Mouse (Mus musculus) heart, embryonic 12.5 days (tissue): ENCODE data around the gene Slc1a4. TPM values are rescaled to one million over a fixed set of nuclear protein-coding genes. Genes with fewer than 3 reads are reported as not detected.

Source experiments
- ATAC-seq: fragments of 200-750 bp; cut with Nextera tagmentation; 2 replicates; pipeline ENCODE4 v1.8.0; 2017; ENCODE audit warnings: moderate TSS enrichment, moderate library complexity; ENCODE audit not compliant: insufficient number of reproducible peaks, low FRiP score
- H3K27ac ChIP-seq: fragments of 300-500 bp; sonication (generic); 2 replicates; pipeline ENCODE4 v1.5.1; 2016; ENCODE audit warnings: mild to moderate bottlenecking, moderate library complexity; ENCODE audit not compliant: poor library complexity, severe bottlenecking
- H3K27me3 ChIP-seq: fragments of 300-500 bp; sonication (generic); replicated peaks from 2 replicates; pipeline ENCODE4 v1.6.1; 2016; ENCODE audit warnings: mild to moderate bottlenecking, moderate library complexity
- H3K36me3 ChIP-seq: fragments of 300-500 bp; sonication (generic); 2 replicates; pipeline ENCODE4 v1.6.1; 2016; ENCODE audit warnings: mild to moderate bottlenecking, moderate library complexity
- H3K4me1 ChIP-seq: fragments of 300-500 bp; sonication (generic); replicated peaks from 2 replicates; pipeline ENCODE4 v1.6.1; 2016; ENCODE audit warnings: mild to moderate bottlenecking
- H3K4me2 ChIP-seq: fragments of 300-500 bp; sonication (generic); 2 replicates; pipeline ENCODE4 v1.6.1; 2016; ENCODE audit warnings: mild to moderate bottlenecking, moderate library complexity
- H3K4me3 ChIP-seq: fragments of 300-500 bp; sonication (generic); 2 replicates; pipeline ENCODE4 v1.5.1; 2016; ENCODE audit warnings: mild to moderate bottlenecking
- H3K9ac ChIP-seq: fragments of 300-500 bp; sonication (generic); 2 replicates; pipeline ENCODE4 v1.6.1; 2016; ENCODE audit warnings: mild to moderate bottlenecking, moderate library complexity
- H3K9me3 ChIP-seq: fragments of 300-500 bp; sonication (generic); replicated peaks from 2 replicates; pipeline ENCODE4 v1.6.1; 2016; ENCODE audit warnings: mild to moderate bottlenecking, moderate library complexity
- WGBS: fragments of 180-500 bp; shearing (Covaris S2); methylation state at CpG from one replicate; pipeline ENCODE4 v1.1.7; 2016; 5-methylcytosine and 5-hydroxymethylcytosine counted together
- polyA plus RNA-seq: library from polyadenylated mRNA; unstranded; fragments of >200 nt; fragmentation: Nextera tagmentation; extraction: Ambion mirVana; gene quantifications from 2 replicates; pipeline ENCODE4 v1.2.1, GENCODE M21; 2016

The Slc1a4 gene
- polyA plus RNA-seq, 1 experiment from 2014 or later = 12.4 TPM

DNA sequence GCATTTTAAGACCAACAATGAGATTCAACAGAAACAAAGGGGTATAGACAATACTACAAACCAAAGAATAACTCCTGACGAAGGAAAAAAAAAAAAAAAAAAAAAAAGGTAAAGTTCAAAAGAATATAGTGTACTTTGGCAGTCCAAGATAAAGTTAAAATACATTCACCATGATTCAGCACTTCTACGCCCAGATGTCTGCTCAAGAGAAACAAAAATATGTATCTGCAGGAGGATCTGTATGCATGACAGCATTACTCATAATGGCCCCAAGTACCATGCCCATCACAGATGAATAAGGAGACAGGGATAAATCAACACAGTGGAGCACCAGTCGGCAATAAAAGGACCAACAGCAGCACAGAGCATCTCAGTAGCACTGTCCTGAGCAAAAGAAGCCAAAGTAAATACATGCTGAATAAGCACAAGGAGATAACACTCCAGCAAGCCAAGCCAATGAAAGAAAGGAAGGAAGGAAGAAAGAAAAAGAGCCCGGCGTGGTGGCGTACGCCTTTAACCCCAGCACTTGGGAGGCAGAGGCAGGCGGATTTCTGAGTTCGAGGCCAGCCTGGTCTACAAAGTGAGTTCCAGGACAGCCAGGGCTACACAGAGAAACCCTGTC is 7.3 kb downstream of the Slc1a4 start:
- peaks cover 44% of the 10 kb centered on the region for H3K27me3 ChIP-seq
- peak overlapping the region; percentile 58; the same call in 1 of the 2 replicates for H3K27ac ChIP-seq
- no peak overlapping the region for H3K4me3 ChIP-seq
- H3K9ac ChIP-seq = no peak overlapping the region
- ATAC-seq = peak; percentile 86
- no peaks in the 10 kb centered on the region for H3K36me3 ChIP-seq
- WGBS = 70% methylated on average over 9 of the region's 9 CpGs
- no peaks in the 10 kb centered on the region for H3K9me3 ChIP-seq
- no peak overlapping the region for H3K4me2 ChIP-seq
- H3K4me1 ChIP-seq = peaks cover 19% of the 10 kb centered on the region

DNA sequence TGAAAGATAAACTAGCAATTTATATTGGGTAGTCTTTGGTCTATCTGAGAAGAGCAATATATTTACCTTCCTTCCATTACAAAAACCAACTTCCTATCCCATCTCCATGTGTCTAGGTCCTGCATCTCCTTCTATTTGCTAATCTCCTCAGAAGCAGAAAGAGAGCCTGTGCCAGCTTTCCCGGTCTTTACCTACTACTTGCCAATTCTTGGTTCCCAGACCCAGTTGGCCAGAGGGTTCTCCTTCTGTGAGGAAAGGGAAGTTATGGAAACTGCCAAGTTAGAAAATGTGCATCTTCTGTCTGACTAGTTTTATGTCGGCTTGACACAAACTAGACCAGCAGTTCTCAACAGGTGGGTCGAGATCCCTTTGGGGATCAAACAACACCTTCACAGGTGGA is 8.5 kb downstream of the Slc1a4 start:
- Histone ChIP-seq H3K27ac (no peak overlapping the region), H3K4me3 (no peak overlapping the region), H3K36me3 (no peaks in the 10 kb centered on the region), H3K4me1 (peaks cover 21% of the 10 kb centered on the region), H3K9me3 (no peaks in the 10 kb centered on the region), H3K4me2 (no peak overlapping the region), H3K27me3 (peaks cover 35% of the 10 kb centered on the region), H3K9ac (no peak overlapping the region)
- ATAC-seq = no peak
- WGBS = 93% methylated on average over 3 of the region's 3 CpGs

DNA sequence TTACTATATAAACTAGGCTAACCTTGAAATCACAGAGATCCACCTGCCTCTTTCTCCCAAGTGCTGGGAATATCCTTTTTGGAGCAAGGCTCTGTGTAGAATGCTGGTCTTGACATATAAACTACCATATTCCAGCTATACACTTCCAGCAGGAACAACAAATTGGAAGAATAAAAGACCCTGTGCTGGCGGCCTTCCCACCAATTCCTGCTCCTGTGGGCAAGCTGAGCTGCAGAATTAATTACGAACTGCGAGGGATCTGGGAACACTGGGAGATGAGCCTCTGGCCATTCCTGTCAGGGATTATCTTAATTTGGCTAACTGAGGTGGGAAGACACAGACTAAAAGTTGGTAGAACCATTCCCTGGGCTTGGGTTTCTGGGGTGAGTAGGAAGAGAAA is 10.1 kb downstream of the Slc1a4 start:
- WGBS = 85% methylated on average over 3 of the region's 3 CpGs
- Histone ChIP-seq H3K9me3 (no peaks in the 10 kb centered on the region), H3K27ac (no peak overlapping the region), H3K9ac (no peak overlapping the region), H3K4me3 (no peak overlapping the region), H3K4me1 (peaks cover 28% of the 10 kb centered on the region), H3K4me2 (no peak overlapping the region), H3K36me3 (no peaks in the 10 kb centered on the region), H3K27me3 (peaks cover 26% of the 10 kb centered on the region)
- no peak for ATAC-seq

DNA sequence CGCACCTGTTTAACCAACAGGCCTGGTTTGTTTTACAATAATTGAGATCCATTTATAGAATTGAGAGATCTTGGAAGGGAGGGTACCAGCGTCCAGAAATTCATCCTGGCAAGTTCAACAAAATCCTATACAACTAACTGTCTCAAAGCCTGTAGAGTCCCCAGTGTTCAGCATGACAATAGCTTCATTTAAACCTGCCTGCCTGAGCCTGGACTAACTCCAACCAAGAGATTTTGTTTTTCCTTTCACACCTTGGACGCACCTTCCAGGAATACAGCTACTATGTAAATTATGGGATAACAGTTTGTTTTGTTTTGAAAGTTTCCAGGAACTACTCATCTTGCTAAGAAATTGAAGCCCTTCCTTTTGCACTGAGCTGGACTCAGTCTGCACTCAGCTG is 11.9 kb downstream of the Slc1a4 start:
- no peak overlapping the region for H3K4me2 ChIP-seq
- 75% methylated on average over 3 of the region's 3 CpGs for WGBS
- no peak for ATAC-seq

DNA sequence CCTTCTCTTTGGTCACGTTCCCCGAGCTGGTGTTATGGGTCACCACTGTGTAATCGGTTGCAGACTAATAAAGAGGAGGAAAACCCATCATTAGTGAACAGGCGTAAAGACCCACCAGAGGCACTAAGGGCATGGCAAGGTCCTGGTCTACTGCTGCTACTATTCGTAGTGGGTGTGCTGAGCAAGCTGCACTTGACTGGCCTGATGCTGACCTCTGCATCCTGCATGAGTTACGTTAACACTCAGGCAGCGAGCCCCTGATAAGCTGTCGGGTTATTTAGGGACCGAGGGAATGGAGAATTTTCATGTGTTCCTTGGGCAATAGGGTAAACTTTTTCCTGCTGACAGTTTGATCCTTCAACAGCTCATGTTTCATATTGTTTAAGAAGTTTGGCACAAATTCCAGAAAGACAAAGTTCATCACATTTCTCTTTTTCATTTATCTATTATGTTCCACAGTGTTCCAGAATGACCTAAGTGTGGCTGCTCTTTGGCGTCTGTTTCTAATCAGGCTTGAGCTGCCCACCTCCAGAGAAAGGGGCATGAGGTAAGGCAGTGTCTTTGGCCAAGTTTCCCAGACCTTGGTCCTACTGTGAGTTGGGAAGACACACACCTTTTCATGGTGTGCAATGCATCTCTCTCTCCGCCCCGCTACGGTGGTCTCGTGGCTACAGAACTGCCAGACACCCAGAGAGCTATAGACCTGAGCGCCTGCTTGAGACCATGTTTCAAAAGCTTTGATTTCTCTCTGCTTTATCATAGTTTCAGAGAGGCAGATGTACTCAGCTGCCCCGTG is 13.7 kb downstream of the Slc1a4 start:
- H3K27ac ChIP-seq = peak overlapping the region; percentile 35; the same call in 1 of the 2 replicates
- 41% methylated on average over 16 of the region's 16 CpGs for WGBS
- H3K27me3 ChIP-seq = peaks cover 15% of the 10 kb centered on the region
- peaks cover 13% of the 10 kb centered on the region for H3K4me1 ChIP-seq
- H3K9me3 ChIP-seq = no peaks in the 10 kb centered on the region
- no peak overlapping the region for H3K4me3 ChIP-seq
- H3K4me2 ChIP-seq = peak overlapping the region; percentile 11; the same call in 1 of the 2 replicates
- no peak overlapping the region; the same call in 1 of the 2 replicates for H3K9ac ChIP-seq
- ATAC-seq = peak; percentile 78; the same call in 1 of the 2 replicates
- H3K36me3 ChIP-seq = 0 out of 2 replicates have a peak, but pooled peaks cover 3% of the 10 kb centered on the region

More for the DNA sequence above, 11.9 kb downstream of the Slc1a4 start:
- H3K27ac ChIP-seq = no peak overlapping the region
- H3K9me3 ChIP-seq = no peaks in the 10 kb centered on the region
- no peak overlapping the region for H3K9ac ChIP-seq
- peaks cover 13% of the 10 kb centered on the region for H3K4me1 ChIP-seq
- 0 out of 2 replicates have a peak, but pooled peaks cover 2% of the 10 kb centered on the region for H3K36me3 ChIP-seq
- H3K27me3 ChIP-seq = peaks cover 26% of the 10 kb centered on the region
- H3K4me3 ChIP-seq = no peak overlapping the region

DNA sequence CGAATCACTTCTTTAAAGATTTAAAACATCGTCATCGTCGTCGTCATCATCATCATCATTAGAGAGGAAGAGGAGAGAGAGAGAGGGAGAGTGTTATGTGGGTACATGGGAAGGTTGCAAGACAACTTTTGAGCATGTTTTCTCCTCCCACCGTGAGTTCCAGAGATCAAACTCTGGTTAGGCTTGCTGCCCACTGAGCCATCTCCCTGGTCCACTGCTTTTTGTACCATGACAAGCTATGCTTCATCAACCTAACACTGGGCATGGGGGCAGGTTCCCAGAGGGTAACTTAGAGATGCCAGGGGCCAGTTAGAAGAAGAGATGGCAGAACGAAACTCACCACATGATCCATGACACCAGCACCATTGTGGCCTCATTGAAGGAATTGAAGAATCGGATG is 18.9 kb downstream of the Slc1a4 start:
- H3K4me2 ChIP-seq = no peak overlapping the region
- no peak overlapping the region for H3K27ac ChIP-seq
- ATAC-seq = no peak
- H3K9me3 ChIP-seq = no peaks in the 10 kb centered on the region
- WGBS = 92% methylated on average over 8 of the region's 8 CpGs
- no peak overlapping the region for H3K9ac ChIP-seq
- no peak overlapping the region for H3K4me3 ChIP-seq
- H3K27me3 ChIP-seq = no peaks in the 10 kb centered on the region
- H3K36me3 ChIP-seq = peaks cover 20% of the 10 kb centered on the region; the same call in 1 of the 2 replicates
- peaks cover 4% of the 10 kb centered on the region for H3K4me1 ChIP-seq

DNA sequence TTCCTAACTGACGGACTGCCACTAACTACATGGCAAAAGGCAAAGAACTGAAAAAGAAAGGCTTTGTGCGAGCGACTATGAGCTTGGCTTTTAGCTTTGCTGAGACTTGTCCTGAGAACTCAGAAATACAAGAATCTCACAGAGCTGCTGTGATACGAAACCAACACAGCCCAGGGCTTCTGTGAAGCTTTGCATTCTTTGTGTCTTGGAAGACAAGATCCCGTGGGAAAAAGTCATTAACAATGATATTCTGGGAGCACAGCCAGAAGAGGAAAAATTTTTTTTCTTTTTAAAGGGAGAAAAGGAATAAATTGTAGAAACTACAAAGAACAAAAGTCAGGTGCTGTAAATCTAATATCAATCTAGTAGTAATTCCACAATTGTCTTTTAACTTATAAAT is 23.5 kb downstream of the Slc1a4 start:
- Histone ChIP-seq H3K9me3 (no peaks in the 10 kb centered on the region), H3K4me1 (0 out of 2 replicates have a peak, but pooled peaks cover 3% of the 10 kb centered on the region), H3K9ac (no peak overlapping the region), H3K27me3 (no peaks in the 10 kb centered on the region), H3K4me2 (no peak overlapping the region), H3K27ac (no peak overlapping the region), H3K4me3 (no peak overlapping the region), H3K36me3 (peaks cover 36% of the 10 kb centered on the region)
- ATAC-seq = no peak
- WGBS = 80% methylated on average over 5 of the region's 5 CpGs

DNA sequence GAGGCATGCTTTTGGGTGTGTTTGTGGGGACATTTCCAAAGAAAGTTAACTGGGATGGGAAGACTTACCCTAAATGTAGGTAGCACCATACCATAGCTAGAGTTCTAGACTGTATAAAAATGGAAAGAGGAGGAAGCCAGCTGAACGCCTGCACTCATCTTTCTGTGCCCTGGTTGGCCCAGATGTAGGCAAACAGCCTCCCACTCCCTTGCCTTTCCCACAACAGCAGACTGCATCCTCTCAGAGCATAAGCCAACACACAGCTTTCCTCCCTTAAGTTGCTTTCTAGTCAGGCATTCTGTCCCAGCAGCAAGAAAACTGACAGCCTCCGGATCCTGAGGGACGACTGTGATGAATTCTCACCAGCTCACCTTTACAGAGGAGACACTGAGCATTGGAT is 25.1 kb downstream of the Slc1a4 start:
- WGBS = 86% methylated on average over 3 of the region's 3 CpGs
- no peaks in the 10 kb centered on the region for H3K9me3 ChIP-seq
- H3K36me3 ChIP-seq = peaks cover 36% of the 10 kb centered on the region

DNA sequence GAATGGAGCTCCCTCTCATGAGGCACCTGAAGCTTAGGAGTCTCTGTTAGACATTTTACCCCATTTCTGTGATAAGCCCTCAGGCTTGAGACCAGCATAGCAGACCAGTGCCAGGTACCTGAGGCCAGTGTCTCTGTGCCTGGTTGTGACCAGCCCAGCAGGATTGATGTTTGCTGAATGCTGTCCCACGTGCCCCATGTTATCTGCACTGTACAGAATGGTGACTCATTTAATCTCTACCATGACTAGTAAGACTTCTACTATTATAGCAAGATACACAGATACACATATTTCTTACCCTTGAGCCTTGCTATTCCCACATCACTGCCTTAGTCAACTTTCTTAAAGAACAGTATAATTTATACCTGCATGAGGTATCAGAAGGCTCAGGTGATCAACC is 26.9 kb downstream of the Slc1a4 start:
- 62% methylated on average over 1 of the region's 1 CpGs for WGBS
- no peak overlapping the region for H3K4me3 ChIP-seq
- no peak overlapping the region for H3K9ac ChIP-seq
- no peak overlapping the region for H3K27ac ChIP-seq
- ATAC-seq = peak; percentile 93
- no peaks in the 10 kb centered on the region for H3K27me3 ChIP-seq
- H3K4me2 ChIP-seq = no peak overlapping the region
- peaks cover 29% of the 10 kb centered on the region for H3K36me3 ChIP-seq
- H3K4me1 ChIP-seq = 0 out of 2 replicates have a peak, but pooled peaks cover 3% of the 10 kb centered on the region
- H3K9me3 ChIP-seq = no peaks in the 10 kb centered on the region

More for the DNA sequence above, 25.1 kb downstream of the Slc1a4 start:
- Histone ChIP-seq H3K27ac (no peak overlapping the region), H3K27me3 (no peaks in the 10 kb centered on the region), H3K9ac (no peak overlapping the region), H3K4me1 (0 out of 2 replicates have a peak, but pooled peaks cover 3% of the 10 kb centered on the region), H3K4me3 (no peak overlapping the region), H3K4me2 (no peak overlapping the region)
- no peak for ATAC-seq

DNA sequence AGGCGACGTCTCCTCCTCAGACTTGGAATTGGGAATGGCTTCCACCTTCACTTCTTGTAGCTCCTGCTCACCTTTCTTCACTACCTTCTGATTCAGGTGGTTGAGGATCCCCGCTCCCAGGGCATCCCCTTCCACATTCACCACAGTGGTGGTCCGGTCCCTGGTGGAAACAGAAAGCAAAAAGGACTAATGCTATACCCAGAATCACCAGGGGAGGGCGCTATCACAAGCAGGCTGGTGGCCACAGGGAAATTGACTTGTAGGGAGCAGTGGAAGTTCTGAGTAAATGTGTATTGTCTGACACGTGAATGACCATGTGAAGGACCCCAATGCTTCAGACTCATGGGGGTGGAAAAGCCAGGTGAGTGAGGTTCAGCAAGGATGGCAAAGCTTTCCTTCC is 28.2 kb downstream of the Slc1a4 start:
- WGBS = 70% methylated on average over 6 of the region's 6 CpGs
- Histone ChIP-seq H3K27me3 (no peaks in the 10 kb centered on the region), H3K9me3 (no peaks in the 10 kb centered on the region), H3K4me2 (no peak overlapping the region), H3K4me1 (peaks cover 14% of the 10 kb centered on the region), H3K27ac (no peak overlapping the region), H3K36me3 (peaks cover 29% of the 10 kb centered on the region), H3K4me3 (no peak overlapping the region), H3K9ac (no peak overlapping the region)
- no peak for ATAC-seq

DNA sequence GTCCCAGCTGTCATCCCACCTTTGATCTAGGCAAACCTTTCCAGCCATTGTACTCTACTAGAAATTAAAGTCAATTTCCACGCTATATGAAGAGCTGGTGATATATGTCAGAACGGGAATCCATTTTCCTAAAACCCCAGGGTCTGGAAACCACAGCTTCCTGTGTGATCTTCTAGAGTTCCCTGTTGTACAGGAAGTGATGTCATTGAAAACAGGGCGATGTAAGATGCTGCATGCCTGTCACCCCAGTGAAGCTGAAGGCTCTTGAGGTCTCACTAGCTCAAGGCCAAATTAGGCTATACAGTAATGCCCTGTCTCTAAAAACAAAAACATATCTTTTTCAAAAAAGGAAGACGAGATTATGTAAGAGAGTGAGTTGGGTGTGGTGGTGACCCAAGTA is 31.2 kb downstream of the Slc1a4 start:
- no peak for ATAC-seq
- peaks cover 19% of the 10 kb centered on the region for H3K36me3 ChIP-seq
- no peak overlapping the region for H3K27ac ChIP-seq
- H3K27me3 ChIP-seq = no peaks in the 10 kb centered on the region
- WGBS = 81% methylated on average over 4 of the region's 4 CpGs
- no peak overlapping the region for H3K9ac ChIP-seq
- H3K4me1 ChIP-seq = peaks cover 12% of the 10 kb centered on the region
- no peak overlapping the region for H3K4me2 ChIP-seq
- no peaks in the 10 kb centered on the region for H3K9me3 ChIP-seq
- no peak overlapping the region for H3K4me3 ChIP-seq
